Mouse (Mus musculus): ENCODE results near the gene Hipk2.

Gene Hipk2

GRCm38 (mm10) chr6:38682532-38682931, 193.4 kb downstream of the Hipk2 start:
- in situ Hi-C loops (cut with MboI; ENCODE audit: unreplicated experiment in 2 of 2) = loop anchor here (25.0 kb wide), 1 partner anchor 1620 kb away; no protein-coding TSS in a partner anchor

- in situ Hi-C loops (cut with MboI; ENCODE audit: unreplicated experiment in 2 of 2) = loop anchor here (25.0 kb wide), 1 partner anchor 1615 kb away; no protein-coding TSS in a partner anchor
Measured at GRCm38 (mm10) chr6:38677629-38678028, 198.3 kb downstream of the Hipk2 start.

GRCm38 (mm10) chr6:38676723-38677122, 199.2 kb downstream of the Hipk2 start:
- in situ Hi-C loops (cut with MboI; ENCODE audit: unreplicated experiment in 2 of 2) = loop anchor here (25.0 kb wide), 1 partner anchor 1614 kb away; no protein-coding TSS in a partner anchor

GRCm38 (mm10) chr6:38676217-38676616, 199.7 kb downstream of the Hipk2 start:
- in situ Hi-C loops (cut with MboI; ENCODE audit: unreplicated experiment in 2 of 2) = loop anchor here (25.0 kb wide), 1 partner anchor 1614 kb away; no protein-coding TSS in a partner anchor

GRCm38 (mm10) chr6:38672011-38672410, 204.0 kb downstream of the Hipk2 start:
- in situ Hi-C loops (cut with MboI; ENCODE audit: unreplicated experiment in 2 of 2) = loop anchor here (25.0 kb wide), 1 partner anchor 1310 kb away; no protein-coding TSS in a partner anchor

GRCm38 (mm10) chr6:38671270-38671669, 204.7 kb downstream of the Hipk2 start:
- in situ Hi-C loops (cut with MboI; ENCODE audit: unreplicated experiment in 2 of 2) = loop anchor here (25.0 kb wide), 1 partner anchor 1309 kb away; no protein-coding TSS in a partner anchor

GRCm38 (mm10) chr6:38670488-38670887, 205.5 kb downstream of the Hipk2 start:
- in situ Hi-C loops (cut with MboI; ENCODE audit: unreplicated experiment in 2 of 2) = loop anchor here (25.0 kb wide), 1 partner anchor 1308 kb away; no protein-coding TSS in a partner anchor

GRCm38 (mm10) chr6:38669580-38669979, 206.4 kb downstream of the Hipk2 start:
- in situ Hi-C loops (cut with MboI; ENCODE audit: unreplicated experiment in 2 of 2) = loop anchor here (25.0 kb wide), 1 partner anchor 1307 kb away; no protein-coding TSS in a partner anchor

- in situ Hi-C loops (cut with MboI; ENCODE audit: unreplicated experiment in 2 of 2) = loop anchor here (25.0 kb wide), 1 partner anchor 1301 kb away; no protein-coding TSS in a partner anchor
Measured at GRCm38 (mm10) chr6:38662714-38663615, 213.0 kb downstream of the Hipk2 start, which contains the start of gene Clec2l. TSS of gene Clec2l (plus strand) at chr6:38663069.

- in situ Hi-C loops (cut with MboI; ENCODE audit: unreplicated experiment in 2 of 2) = loop anchor here (25.0 kb wide), 1 partner anchor 1299 kb away; no protein-coding TSS in a partner anchor
Measured at GRCm38 (mm10) chr6:38661626-38662025, 214.3 kb downstream of the Hipk2 start.

- in situ Hi-C loops (cut with MboI; ENCODE audit: unreplicated experiment in 2 of 2) = loop anchor here (5.0 to 25.0 kb wide), 5 partner anchors 87 to 1288 kb away; no protein-coding TSS in a partner anchor
Measured at GRCm38 (mm10) chr6:38650263-38650937, 225.6 kb downstream of the Hipk2 start.

- in situ Hi-C loops (cut with MboI; ENCODE audit: unreplicated experiment in 2 of 2) = loop anchor here in 1 of 2 experiments (5.0 kb wide), 2 partner anchors 258 to 418 kb away; no protein-coding TSS in a partner anchor
Measured at GRCm38 (mm10) chr6:38649545-38649944, 226.4 kb downstream of the Hipk2 start.
